Mouse (Mus musculus) neural tube, embryonic 15.5 days (tissue): ENCODE data around the gene Acsm2. TPM values are rescaled to one million over a fixed set of nuclear protein-coding genes. Genes with fewer than 3 reads are reported as not detected.
"Not testable (repeated sequence)": the region's sequence is repeated elsewhere in the genome, so short reads cannot be mapped to it uniquely, and the experiment has no call there.

Experiments used
- ATAC-seq: fragments of 200-750 bp; cut with Nextera tagmentation; 2 replicates; pipeline ENCODE4 v1.8.0; 2017; ENCODE audit warnings: mild to moderate bottlenecking, moderate TSS enrichment, moderate library complexity; ENCODE audit not compliant: low FRiP score
- H3K27ac ChIP-seq: fragments of 300-500 bp; sonication (generic); replicated peaks from 2 replicates; pipeline ENCODE4 v1.5.1; 2015; ENCODE audit warnings: mild to moderate bottlenecking, inconsistent platforms
- H3K27me3 ChIP-seq: fragments of 300-500 bp; sonication (generic); replicated peaks from 2 replicates; pipeline ENCODE4 v1.6.1; 2015; ENCODE audit warnings: inconsistent platforms
- H3K36me3 ChIP-seq: fragments of 300-500 bp; sonication (generic); 2 replicates; pipeline ENCODE4 v1.6.1; 2015; ENCODE audit warnings: inconsistent platforms
- H3K4me1 ChIP-seq: fragments of 300-500 bp; sonication (generic); 2 replicates; pipeline ENCODE4 v1.6.1; 2015; ENCODE audit warnings: inconsistent platforms
- H3K4me2 ChIP-seq: fragments of 300-500 bp; sonication (generic); 2 replicates; pipeline ENCODE4 v1.6.1; 2015; ENCODE audit warnings: inconsistent platforms, mild to moderate bottlenecking, moderate library complexity
- H3K4me3 ChIP-seq: fragments of 300-500 bp; sonication (generic); replicated peaks from 2 replicates; pipeline ENCODE4 v1.5.1; 2015; ENCODE audit warnings: mild to moderate bottlenecking, inconsistent platforms
- H3K9ac ChIP-seq: fragments of 300-500 bp; sonication (generic); replicated peaks from 2 replicates; pipeline ENCODE4 v1.6.1; 2015; ENCODE audit warnings: mild to moderate bottlenecking, inconsistent platforms
- H3K9me3 ChIP-seq: fragments of 300-500 bp; sonication (generic); replicated peaks from 2 replicates; pipeline ENCODE4 v1.6.1; 2016; ENCODE audit warnings: inconsistent platforms
- WGBS: fragments of 180-500 bp; shearing (Covaris S2); methylation state at CpG from one replicate; pipeline ENCODE4 v1.1.7; 2015; ENCODE audit warnings: mixed read lengths; 5-methylcytosine and 5-hydroxymethylcytosine counted together
- polyA plus RNA-seq: library from polyadenylated mRNA; unstranded; fragments of >200 nt; fragmentation: Nextera tagmentation; extraction: Ambion mirVana; gene quantifications from 2 replicates; pipeline ENCODE4 v1.2.1, GENCODE M21; 2015

Acsm2 gene
- polyA plus RNA-seq, 1 experiment from 2014 or later = not detected

- Histone ChIP-seq H3K4me1 (peaks cover 14% of the 10 kb centered on the region), H3K27ac (no peak overlapping the region), H3K27me3 (no peaks in the 10 kb centered on the region), H3K4me3 (no peak overlapping the region), H3K9me3 (no peaks in the 10 kb centered on the region), H3K36me3 (no peaks in the 10 kb centered on the region), H3K4me2 (no peak overlapping the region), H3K9ac (no peak overlapping the region)
- WGBS = 94% methylated on average over 1 of the region's 1 CpGs
- no peak for ATAC-seq
These were observed 27.0 kb upstream of the Acsm2 start for GRCm38 (mm10) chr7:119527135-119527534.

- Histone ChIP-seq H3K4me2 (no peak overlapping the region), H3K9ac (no peak overlapping the region), H3K4me3 (no peak overlapping the region), H3K36me3 (no peaks in the 10 kb centered on the region), H3K4me1 (peaks cover 14% of the 10 kb centered on the region), H3K27ac (no peak overlapping the region), H3K9me3 (no peaks in the 10 kb centered on the region), H3K27me3 (no peaks in the 10 kb centered on the region)
- 34% methylated on average over 2 of the region's 2 CpGs for WGBS
- ATAC-seq = no peak
These were observed 26.6 kb upstream of the Acsm2 start for GRCm38 (mm10) chr7:119527548-119527947.

- H3K9ac ChIP-seq = no peak overlapping the region
- no peak overlapping the region for H3K4me3 ChIP-seq
- WGBS = 88% methylated on average over 7 of the region's 7 CpGs
- no peak overlapping the region for H3K27ac ChIP-seq
- no peak for ATAC-seq
- H3K4me1 ChIP-seq = peaks cover 14% of the 10 kb centered on the region
- H3K9me3 ChIP-seq = no peaks in the 10 kb centered on the region
- H3K36me3 ChIP-seq = no peaks in the 10 kb centered on the region
- no peak overlapping the region for H3K4me2 ChIP-seq
- H3K27me3 ChIP-seq = no peaks in the 10 kb centered on the region
These were observed 25.5 kb upstream of the Acsm2 start for GRCm38 (mm10) chr7:119528617-119529016.

DNA sequence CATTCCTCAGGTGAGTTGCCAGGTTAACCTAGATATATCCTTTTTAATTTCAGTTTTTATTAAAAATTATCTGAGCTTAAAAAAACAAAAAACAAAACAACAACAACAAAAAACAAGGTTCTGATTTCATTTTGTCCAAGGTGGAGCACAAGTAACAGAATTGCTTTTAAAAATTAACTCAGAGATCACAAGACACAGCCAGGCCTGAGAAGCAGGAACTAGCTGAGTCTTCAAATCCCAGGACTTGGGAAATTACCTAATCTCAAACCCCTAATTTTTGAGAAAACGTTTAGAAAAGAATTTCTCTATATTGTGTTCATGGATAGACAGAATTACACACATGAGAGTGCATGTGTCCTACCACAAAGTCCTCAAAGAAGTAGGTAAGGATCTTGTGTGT is 21.2 kb upstream of the Acsm2 start:
- H3K9me3 ChIP-seq = no peaks in the 10 kb centered on the region
- no peak for ATAC-seq
- H3K27me3 ChIP-seq = no peaks in the 10 kb centered on the region
- H3K27ac ChIP-seq = no peak overlapping the region
- no peaks in the 10 kb centered on the region for H3K4me1 ChIP-seq
- 59% methylated on average over 1 of the region's 1 CpGs for WGBS
- H3K36me3 ChIP-seq = no peaks in the 10 kb centered on the region
- H3K4me3 ChIP-seq = no peak overlapping the region
- H3K9ac ChIP-seq = no peak overlapping the region
- H3K4me2 ChIP-seq = no peak overlapping the region

DNA sequence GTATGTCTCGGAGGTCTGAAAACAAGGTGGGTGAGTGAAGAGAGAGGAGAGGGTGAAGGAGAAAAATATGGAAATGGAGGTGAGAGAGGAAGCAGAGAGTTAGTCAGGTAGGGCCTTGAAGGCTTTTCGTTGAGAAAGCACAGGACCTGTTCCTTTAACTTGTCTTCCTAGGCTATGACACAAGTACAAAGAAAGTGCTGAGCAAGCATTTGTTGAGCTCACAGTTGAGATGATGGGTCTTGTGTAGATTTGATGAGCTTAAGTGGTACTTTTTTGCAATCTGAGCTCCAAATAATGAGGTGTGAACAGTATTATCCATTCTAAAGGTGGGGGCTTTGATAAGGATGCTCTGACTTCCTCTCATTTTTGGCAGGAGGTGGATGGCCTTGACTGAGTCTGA is 19.8 kb upstream of the Acsm2 start:
- no peak overlapping the region for H3K4me3 ChIP-seq
- WGBS = 86% methylated on average over 2 of the region's 2 CpGs
- H3K27ac ChIP-seq = no peak overlapping the region
- H3K9ac ChIP-seq = no peak overlapping the region
- H3K27me3 ChIP-seq = no peaks in the 10 kb centered on the region
- H3K36me3 ChIP-seq = no peaks in the 10 kb centered on the region
- no peak overlapping the region for H3K4me2 ChIP-seq
- ATAC-seq = no peak
- no peaks in the 10 kb centered on the region for H3K9me3 ChIP-seq
- H3K4me1 ChIP-seq = no peaks in the 10 kb centered on the region

- Histone ChIP-seq H3K4me1 (no peaks in the 10 kb centered on the region), H3K4me3 (no peak overlapping the region), H3K27ac (no peak overlapping the region), H3K9me3 (no peaks in the 10 kb centered on the region), H3K4me2 (no peak overlapping the region), H3K36me3 (no peaks in the 10 kb centered on the region), H3K27me3 (no peaks in the 10 kb centered on the region), H3K9ac (no peak overlapping the region)
- no peak for ATAC-seq
- 75% methylated on average over 2 of the region's 2 CpGs for WGBS
These were observed 11.7 kb upstream of the Acsm2 start for GRCm38 (mm10) chr7:119542445-119542844.

- no peaks in the 10 kb centered on the region for H3K36me3 ChIP-seq
- H3K9ac ChIP-seq = no peak overlapping the region
- H3K27ac ChIP-seq = no peak overlapping the region
- no peak for ATAC-seq
- H3K4me2 ChIP-seq = no peak overlapping the region
- H3K4me1 ChIP-seq = no peaks in the 10 kb centered on the region
- H3K4me3 ChIP-seq = no peak overlapping the region
- no peaks in the 10 kb centered on the region for H3K27me3 ChIP-seq
- no peaks in the 10 kb centered on the region for H3K9me3 ChIP-seq
These were observed 8.6 kb upstream of the Acsm2 start for GRCm38 (mm10) chr7:119545572-119545971.

- no peak overlapping the region for H3K9ac ChIP-seq
- no peaks in the 10 kb centered on the region for H3K4me1 ChIP-seq
- no peak overlapping the region for H3K27ac ChIP-seq
- H3K4me2 ChIP-seq = no peak overlapping the region
- no peaks in the 10 kb centered on the region for H3K27me3 ChIP-seq
- no peaks in the 10 kb centered on the region for H3K36me3 ChIP-seq
- no peak overlapping the region for H3K4me3 ChIP-seq
- no peak for ATAC-seq
- H3K9me3 ChIP-seq = no peaks in the 10 kb centered on the region
- WGBS = 90% methylated on average over 3 of the region's 3 CpGs
These were observed 3.5 kb upstream of the Acsm2 start for GRCm38 (mm10) chr7:119550471-119551222.

DNA sequence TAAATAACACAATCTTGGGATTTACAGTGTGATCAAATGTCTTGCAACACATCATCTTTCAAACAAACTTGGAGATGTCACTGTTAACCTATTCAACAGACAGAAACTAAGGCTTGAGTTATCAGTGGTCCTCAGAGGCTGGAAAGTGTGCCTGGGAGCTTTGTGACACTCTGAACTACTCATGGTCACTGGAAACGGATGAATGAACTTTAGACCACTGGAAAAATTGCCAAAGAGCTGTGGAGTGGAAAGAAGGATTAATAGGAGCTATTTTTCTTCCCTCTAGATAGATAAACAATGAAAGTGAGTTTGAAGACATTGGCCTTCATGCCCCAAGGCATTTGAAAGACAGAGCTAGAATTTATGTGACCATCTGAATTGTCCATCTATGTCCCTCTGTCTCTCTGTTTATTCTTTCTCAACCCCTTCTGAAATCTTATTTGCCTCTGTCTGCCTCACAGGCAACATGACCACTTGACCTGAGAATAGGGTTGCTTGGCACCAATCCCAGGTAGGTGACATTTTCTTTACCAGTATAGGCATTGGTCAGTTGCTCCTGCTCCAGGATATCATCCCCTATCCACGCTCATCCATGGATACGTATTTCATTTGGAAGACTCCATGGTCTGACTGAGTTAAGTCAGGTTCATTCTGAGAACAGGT is 5.8 kb downstream of the Acsm2 start:
- Histone ChIP-seq H3K36me3 (no peaks in the 10 kb centered on the region), H3K9ac (no peak overlapping the region), H3K27ac (no peak overlapping the region), H3K9me3 (no peaks in the 10 kb centered on the region), H3K4me3 (no peak overlapping the region), H3K4me2 (no peak overlapping the region), H3K27me3 (no peaks in the 10 kb centered on the region), H3K4me1 (no peaks in the 10 kb centered on the region)
- ATAC-seq = no peak
- 79% methylated on average over 3 of the region's 3 CpGs for WGBS

DNA sequence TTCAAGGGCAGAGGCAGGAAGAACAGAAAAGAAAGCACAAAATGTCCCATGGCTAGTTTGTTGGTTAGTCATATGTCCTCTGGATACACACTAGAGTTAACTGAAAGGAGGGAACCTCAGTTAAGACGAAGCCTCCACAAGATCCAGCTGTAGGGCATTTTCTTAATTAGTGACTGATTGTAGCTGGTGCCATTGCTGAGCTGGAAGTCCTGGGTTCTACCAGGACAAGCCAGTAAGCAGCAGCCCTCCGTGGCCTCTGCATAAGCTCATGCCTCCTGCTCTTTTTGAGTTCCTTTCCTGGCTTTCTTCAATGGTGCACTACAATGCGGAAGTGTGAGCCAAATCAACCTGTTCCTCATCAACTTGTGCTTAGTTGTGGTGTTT is 6.3 kb downstream of the Acsm2 start:
- Histone ChIP-seq H3K4me3 (no peak overlapping the region), H3K4me1 (no peaks in the 10 kb centered on the region), H3K36me3 (no peaks in the 10 kb centered on the region), H3K27ac (no peak overlapping the region), H3K9me3 (no peaks in the 10 kb centered on the region), H3K9ac (no peak overlapping the region), H3K27me3 (no peaks in the 10 kb centered on the region), H3K4me2 (no peak overlapping the region)
- no peak for ATAC-seq
- 94% methylated on average over 3 of the region's 3 CpGs for WGBS

DNA sequence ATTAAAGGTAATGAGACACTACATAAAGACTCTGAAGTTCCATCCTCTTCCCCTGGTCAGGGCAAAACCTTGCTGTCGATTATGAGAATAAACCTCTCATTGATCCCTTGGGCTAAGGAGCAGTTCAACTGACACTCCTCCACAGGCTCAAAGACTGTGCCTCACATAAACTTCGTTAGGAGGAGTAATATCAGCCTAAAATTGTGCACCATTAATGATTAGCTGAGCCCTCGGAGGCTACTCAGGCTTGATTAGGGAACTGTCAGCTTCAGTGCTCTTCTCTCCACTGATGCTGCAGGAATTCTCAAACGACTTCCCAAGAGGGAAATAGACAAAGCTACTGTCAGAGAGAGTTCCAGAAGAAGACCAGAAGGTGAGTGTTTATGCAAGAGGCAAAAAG is 7.3 kb downstream of the Acsm2 start:
- no peaks in the 10 kb centered on the region for H3K36me3 ChIP-seq
- H3K27ac ChIP-seq = no peak overlapping the region
- H3K4me3 ChIP-seq = no peak overlapping the region
- no peak overlapping the region for H3K4me2 ChIP-seq
- WGBS = 49% methylated on average over 4 of the region's 4 CpGs
- no peaks in the 10 kb centered on the region for H3K27me3 ChIP-seq
- no peak overlapping the region for H3K9ac ChIP-seq
- no peak for ATAC-seq
- H3K9me3 ChIP-seq = no peaks in the 10 kb centered on the region
- no peaks in the 10 kb centered on the region for H3K4me1 ChIP-seq

- not testable (repeated sequence) for H3K4me3 ChIP-seq, H3K9ac ChIP-seq, H3K4me2 ChIP-seq, H3K27ac ChIP-seq, H3K9me3 ChIP-seq, H3K36me3 ChIP-seq, H3K4me1 ChIP-seq, H3K27me3 ChIP-seq, ATAC-seq
- WGBS = 89% methylated on average over 2 of the region's 2 CpGs
These were observed 8.3 kb downstream of the Acsm2 start for GRCm38 (mm10) chr7:119562476-119562875.
